8 mouse cellular contexts compared by ENCODE assay signal in the genomic region with DNA sequence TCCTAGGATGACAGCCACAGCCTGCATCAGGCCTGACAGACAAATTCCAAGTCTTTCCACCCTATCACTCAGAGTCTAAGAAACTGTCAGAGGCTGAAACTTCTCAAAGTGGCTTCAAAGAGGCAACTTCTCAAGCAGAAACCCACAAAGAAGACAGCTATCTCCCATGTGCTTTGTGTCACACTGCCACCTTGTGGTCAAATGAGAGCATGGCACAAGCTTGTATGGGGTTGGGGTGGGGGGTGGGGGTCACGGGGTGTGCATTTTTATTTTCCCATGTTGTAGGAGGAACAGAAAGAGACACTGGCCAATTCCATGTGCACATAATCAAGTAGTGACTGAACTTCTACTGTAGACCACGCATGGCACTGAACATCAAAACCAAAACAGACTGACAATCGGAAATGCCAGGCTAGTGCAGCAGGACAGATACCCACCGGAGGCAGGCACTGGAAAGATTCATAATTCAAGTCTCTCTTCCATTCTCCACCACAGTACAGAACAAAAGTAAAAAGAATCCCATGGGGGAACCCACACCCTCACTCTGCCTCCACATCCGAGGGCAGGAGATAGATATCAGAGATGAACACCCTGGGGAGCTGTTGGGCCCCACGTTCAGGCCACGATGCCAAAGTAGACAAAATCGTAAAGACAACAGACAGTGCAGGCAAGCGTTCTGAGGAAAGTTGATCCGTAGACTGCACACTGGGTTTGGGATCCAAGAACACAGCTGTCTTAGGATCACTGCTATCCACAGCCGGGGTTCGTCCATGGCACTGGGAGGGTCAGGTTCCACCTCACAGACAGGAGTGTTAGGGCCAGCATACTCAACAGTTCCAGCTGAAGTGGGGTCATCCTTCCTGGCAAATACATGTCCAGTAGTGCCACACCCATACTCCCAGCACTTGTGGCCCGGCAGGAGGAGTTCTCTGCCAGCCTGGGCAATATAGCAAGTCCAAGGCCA. TPM values are rescaled to one million over a fixed set of nuclear protein-coding genes. Genes with fewer than 3 reads are reported as not detected.
DNase-seq lines count a peak whose midpoint lies in the region; ATAC-seq and TF ChIP-seq lines count a peak whose summit lies in the region.

No protein-coding gene starts in this region.

- H3K27me3 ChIP-seq in Patski, result no peaks in the 10 kb centered on the region
- H3K27me3 ChIP-seq in forebrain, embryonic 10.5 days (ENCODE audit: poor library complexity, severe bottlenecking), result no peaks in the 10 kb centered on the region
- H3K27me3 ChIP-seq in hindbrain, embryonic 11.5 days (ENCODE audit: control insufficient read depth, insufficient read depth, low read length), result no peaks in the 10 kb centered on the region
- H3K27me3 ChIP-seq in lung, embryonic 14.5 days (ENCODE audit: insufficient read depth, low read length), result no peaks in the 10 kb centered on the region

- H3K9me3 ChIP-seq in forebrain, embryonic 10.5 days, result no peaks in the 10 kb centered on the region
- H3K9me3 ChIP-seq in hindbrain, embryonic 11.5 days (ENCODE audit: control insufficient read depth, low read length), result no peaks in the 10 kb centered on the region
- H3K9me3 ChIP-seq in lung, embryonic 14.5 days (ENCODE audit: low read depth, low read length), result no peaks in the 10 kb centered on the region

- peak; percentile 41 to 53 for DNase-seq in cerebellum, adult 18-20 months
- DNase-seq in cerebellum, adult 9-11 months, result no peak
- no peak for DNase-seq in Patski (ENCODE audit: low read depth, low spot score)
- DNase-seq in forebrain, embryonic 10.5 days (ENCODE audit: extremely low spot score, low spot score), result peak; percentile 40
- DNase-seq in hindbrain, embryonic 11.5 days (ENCODE audit: low spot score), result peak; percentile 64
- DNase-seq in lung, embryonic 14.5 days, result peak; percentile 79
- no peak for DNase-seq in urinary bladder, postnatal 25 days (ENCODE audit: low spot score)

- peaks cover 59% of the 10 kb centered on the region for H3K4me1 ChIP-seq in forebrain, embryonic 10.5 days
- H3K4me1 ChIP-seq in hindbrain, embryonic 11.5 days (replicated peaks; ENCODE audit: control insufficient read depth, insufficient read depth, low read length), result no peaks in the 10 kb centered on the region; the same call in none of the 2 replicates
- peaks cover 18% of the 10 kb centered on the region for H3K4me1 ChIP-seq in lung, embryonic 14.5 days (ENCODE audit: insufficient read depth)
- peaks cover 26% of the 10 kb centered on the region for H3K4me1 ChIP-seq in olfactory bulb, adult 2 months (ENCODE audit: control insufficient read depth, insufficient read depth, low read length)

- POLR2A ChIA-PET in Patski (lab: Charles Lee), result interaction anchor here (0.6 kb wide), 1 partner anchor 328 kb away, joined by 4 read pairs; no protein-coding TSS in a partner anchor

- no peak for TF ChIP-seq CTCF in Patski (IDR thresholded peaks at IDR 0.05)
- peak; percentile 83 for TF ChIP-seq CTCF in lung, embryonic 14.5 days (IDR thresholded peaks at IDR 0.05; ENCODE audit: low read depth)
- TF ChIP-seq CTCF in olfactory bulb, adult 2 months (IDR thresholded peaks at IDR 0.05; ENCODE audit: insufficient read depth, low read depth, low read length), result peak; percentile 3; the same call in 1 of the 2 replicates

- peak overlapping the region; percentile 58 for H3K27ac ChIP-seq in forebrain, embryonic 10.5 days
- no peak overlapping the region for H3K27ac ChIP-seq in hindbrain, embryonic 11.5 days (ENCODE audit: low read depth, low read length)
- H3K27ac ChIP-seq in lung, embryonic 14.5 days (ENCODE audit: low read depth), result no peak overlapping the region
- H3K27ac ChIP-seq in olfactory bulb, adult 2 months (ENCODE audit: insufficient read depth, low read depth, low read length), result no peak overlapping the region

- CTCF ChIA-PET in Patski (lab: Charles Lee), result interaction anchor here (1.0 to 3.2 kb wide), 12 partner anchors 8 to 200 kb away, joined by 3 to 17 read pairs (median 6); no protein-coding TSS in a partner anchor

- no peak for TF ChIP-seq POLR2A in olfactory bulb, adult 2 months (IDR thresholded peaks at IDR 0.05; ENCODE audit: insufficient read depth, low read depth, low read length)

- peak; percentile 50 for ATAC-seq in Patski
- no peak; the same call in 1 of the 2 replicates for ATAC-seq in hindbrain, embryonic 11.5 days (ENCODE audit: low FRiP score)
- ATAC-seq in lung, embryonic 14.5 days (ENCODE audit: insufficient read depth), result peak; percentile 15; the same call in 1 of the 2 replicates

- 76% methylated on average over 13 of the region's 13 CpGs for WGBS in forebrain, embryonic 10.5 days
- WGBS in hindbrain, embryonic 11.5 days, result 70% methylated on average over 13 of the region's 13 CpGs
- WGBS in lung, embryonic 14.5 days, result 51% methylated on average over 13 of the region's 13 CpGs
- WGBS in olfactory bulb, adult 2 months, result 76% methylated on average over 13 of the region's 13 CpGs

- in situ Hi-C loops in Patski (cut with MboI; ENCODE audit: low pct_unique_long_range_greater_than_20kb), result loop anchor here (5.0 kb wide), 1 partner anchor 37 kb away; a partner anchor contains a TSS

- H3K36me3 ChIP-seq in forebrain, embryonic 10.5 days (replicated peaks), result peaks cover 30% of the 10 kb centered on the region
- no peaks in the 10 kb centered on the region for H3K36me3 ChIP-seq in hindbrain, embryonic 11.5 days (ENCODE audit: control insufficient read depth, insufficient read depth, low read length)
- peaks cover 25% of the 10 kb centered on the region for H3K36me3 ChIP-seq in lung, embryonic 14.5 days (ENCODE audit: insufficient read depth)

- H3K4me2 ChIP-seq in hindbrain, embryonic 11.5 days (replicated peaks; ENCODE audit: low read depth, low read length), result no peak overlapping the region
- H3K4me2 ChIP-seq in lung, embryonic 14.5 days, result no peak overlapping the region

- no peak overlapping the region for H3K4me3 ChIP-seq in forebrain, embryonic 10.5 days
- no peak overlapping the region for H3K4me3 ChIP-seq in hindbrain, embryonic 11.5 days (ENCODE audit: low read depth, low read length)
- no peak overlapping the region for H3K4me3 ChIP-seq in lung, embryonic 14.5 days (ENCODE audit: low read depth, low read length)
- no peak overlapping the region for H3K4me3 ChIP-seq in olfactory bulb, adult 2 months (ENCODE audit: insufficient read depth, low read depth, low read length)

- no peak overlapping the region for H3K9ac ChIP-seq in hindbrain, embryonic 11.5 days (ENCODE audit: low read depth, low read length)
- 0 out of 2 replicates have a peak overlapping the region, but pooled peaks have one; percentile 5 for H3K9ac ChIP-seq in lung, embryonic 14.5 days

RNA-seq across cellular contexts. Expression of a gene that starts 37.1 kb away (rescaled TPM):
- 129 TPM for polyA plus RNA-seq in Patski (2021)
- 41.1 and 41.3 TPM in 2 replicates for polyA plus RNA-seq in forebrain, embryonic 10.5 days (2016; fragmentation: Nextera tagmentation; extraction: Ambion mirVana)
- polyA plus RNA-seq in hindbrain, embryonic 11.5 days (2014; fragmentation: Nextera tagmentation; extraction: Ambion mirVana), result 39.8 and 43.7 TPM in 2 replicates
- 63.6 and 72.3 TPM in 2 replicates for polyA plus RNA-seq in lung, embryonic 14.5 days (2014; fragmentation: Nextera tagmentation; extraction: Ambion mirVana)
- not detected in 2 replicates for polyA plus RNA-seq in olfactory bulb, adult 2 months (2012; ENCODE audit: insufficient read depth, insufficient read length, low replicate concordance, missing spikeins)

RNA-seq across cellular contexts. Expression of a gene that starts 40.9 kb away (rescaled TPM):
- 0.04 TPM for polyA plus RNA-seq in Patski (2021)
- not detected in 2 replicates for polyA plus RNA-seq in forebrain, embryonic 10.5 days (2016; fragmentation: Nextera tagmentation; extraction: Ambion mirVana)
- polyA plus RNA-seq in hindbrain, embryonic 11.5 days (2014; fragmentation: Nextera tagmentation; extraction: Ambion mirVana), result not detected in 2 replicates
- not detected in 2 replicates for polyA plus RNA-seq in lung, embryonic 14.5 days (2014; fragmentation: Nextera tagmentation; extraction: Ambion mirVana)
- not detected in 2 replicates for polyA plus RNA-seq in olfactory bulb, adult 2 months (2012; ENCODE audit: insufficient read depth, insufficient read length, low replicate concordance, missing spikeins)

Comparison
In these comparisons a context has a peak if more than half of its experiments do, and no peak if none do; other contexts are left out.
1. DNase-seq: peak in cerebellum, adult 18-20 months (2 of 2), forebrain, embryonic 10.5 days (single experiment), hindbrain, embryonic 11.5 days (single experiment) and lung, embryonic 14.5 days (single experiment); none in cerebellum, adult 9-11 months (single experiment), Patski (single experiment) and urinary bladder, postnatal 25 days (single experiment).